Mouse (Mus musculus) lung, postnatal 0 days (tissue): ENCODE measurements at regions not wholly inside any gene's neighbourhood (a gene's known extent, or its start where the extent isn't known, plus 50 kb on each side); places are given as distances from the start of the nearest gene placed in this dataset.

Experiments
- CTCF ChIP-seq: IDR thresholded peaks from 2 replicates; pipeline ENCODE4 v1.5.1; 2016; ENCODE audit warnings: antibody characterized with exemption, mild to moderate bottlenecking
- EP300 ChIP-seq: IDR thresholded peaks from 2 replicates; pipeline ENCODE4 v1.6.1; 2016; ENCODE audit warnings: antibody characterized with exemption, mild to moderate bottlenecking, control low read depth

GRCm38 (mm10) chr9:30141186-30141585, 178.2 kb upstream of the Ntm start:
- TF ChIP-seq CTCF (no peak), EP300 (no peak)
